Mouse (Mus musculus): ENCODE measurements at regions not wholly inside any gene's neighbourhood (a gene's known extent, or its start where the extent isn't known, plus 50 kb on each side); places are given as distances from the start of the nearest gene placed in this dataset.

DNA sequence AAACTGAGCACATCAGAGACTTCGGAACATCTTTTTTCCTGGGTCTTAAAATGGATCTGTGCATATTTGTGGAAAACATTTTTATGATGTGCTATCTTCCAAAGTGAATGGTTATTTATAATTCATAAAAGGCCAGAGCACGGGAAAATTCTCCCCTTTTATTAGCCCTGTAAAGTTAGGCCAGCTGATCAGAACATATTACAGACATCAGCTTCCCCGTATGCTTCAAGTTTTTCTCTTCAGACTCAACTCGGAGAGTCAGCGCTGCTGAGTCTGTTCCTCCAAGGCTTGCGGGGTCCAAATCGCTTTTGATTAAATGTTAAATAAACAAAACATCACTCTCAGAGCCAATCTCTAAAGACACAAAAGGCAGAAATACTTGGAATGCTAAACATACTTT is 134.1 kb upstream of the Smim15 start:
- no peak for ATAC-seq (replicated peaks in 1 of 2; ENCODE audit: insufficient read depth in 1 of 2, low FRiP score in 2 of 2, low TSS enrichment in 1 of 2, low read depth in 1 of 2, poor library complexity in 2 of 2, severe bottlenecking in 2 of 2)

DNA sequence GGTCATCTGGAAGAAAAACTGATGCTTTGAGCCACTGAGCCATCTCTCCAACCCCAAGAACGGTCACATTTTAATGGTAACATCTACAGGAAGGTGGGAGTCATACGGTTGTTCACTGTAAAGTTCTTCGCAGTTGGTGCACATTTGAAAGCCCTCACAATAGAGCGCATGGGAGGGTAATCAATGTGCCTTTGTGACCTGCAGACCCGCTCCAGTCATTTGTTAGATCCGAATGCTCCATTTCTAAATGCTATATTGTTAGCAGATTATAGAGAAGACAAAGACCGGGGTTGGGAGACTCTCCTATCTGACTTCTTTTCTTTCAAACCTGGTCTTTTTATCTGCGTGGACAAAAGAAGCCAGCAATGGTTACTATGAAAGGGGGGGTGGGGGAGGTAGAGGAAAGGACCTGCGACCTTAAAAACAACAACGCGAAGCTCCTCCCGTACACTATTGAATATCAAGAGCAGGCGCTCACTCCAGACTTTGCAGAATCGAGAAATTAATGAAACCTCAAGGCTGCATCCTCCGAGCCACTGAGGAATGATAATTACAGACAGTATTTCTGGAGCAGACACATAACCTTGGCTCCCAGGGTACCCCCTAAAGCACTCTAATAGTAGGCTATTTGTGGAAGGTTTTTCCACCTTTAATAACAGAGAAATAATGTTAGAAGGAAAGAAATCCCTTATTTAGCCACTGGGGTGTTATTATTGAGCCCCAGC is 134.7 kb upstream of the Smim15 start:
- ATAC-seq (replicated peaks in 1 of 2; ENCODE audit: insufficient read depth in 1 of 2, low FRiP score in 2 of 2, low TSS enrichment in 1 of 2, low read depth in 1 of 2, poor library complexity in 2 of 2, severe bottlenecking in 2 of 2) = no peak

DNA sequence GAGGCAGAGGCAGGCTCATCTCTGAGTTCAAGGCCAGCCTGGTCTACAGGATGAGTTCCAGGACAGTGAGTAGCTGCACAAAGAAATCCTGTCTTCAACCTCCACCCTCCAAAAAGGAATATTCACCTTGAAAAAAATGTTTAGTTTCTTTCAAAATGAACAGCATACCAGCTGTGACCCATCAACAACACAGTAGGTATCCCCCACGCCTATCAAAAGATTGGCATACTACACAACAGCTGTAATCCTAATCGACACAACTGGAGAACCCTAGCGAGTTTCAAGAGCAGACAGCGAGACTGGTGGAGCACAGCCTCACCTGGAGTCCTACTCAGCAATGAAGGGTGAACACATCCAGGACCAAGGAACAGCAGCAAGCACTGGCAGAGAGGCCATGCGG is 136.3 kb upstream of the Smim15 start:
- ATAC-seq (replicated peaks in 1 of 2; ENCODE audit: insufficient read depth in 1 of 2, low FRiP score in 2 of 2, low TSS enrichment in 1 of 2, low read depth in 1 of 2, poor library complexity in 2 of 2, severe bottlenecking in 2 of 2) = no peak

DNA sequence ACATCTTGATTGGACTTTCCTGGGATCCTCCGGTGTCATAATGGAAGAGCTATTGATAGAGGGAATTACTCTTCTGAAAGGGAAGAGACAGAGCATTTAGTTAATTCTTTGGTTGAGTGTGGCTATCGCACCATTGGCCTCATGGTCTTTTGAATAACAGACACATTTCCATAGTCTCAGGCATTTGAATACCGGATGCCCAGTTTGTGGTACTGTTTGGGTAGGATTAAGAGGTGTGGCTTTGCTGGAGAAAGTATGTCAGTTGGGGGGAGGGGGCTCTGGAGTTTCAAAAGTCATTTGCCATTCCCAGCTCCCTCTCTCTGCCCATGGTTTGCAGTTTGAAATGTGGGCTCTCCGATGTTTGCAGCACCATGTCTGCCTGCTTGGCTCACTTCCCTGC is 139.4 kb upstream of the Smim15 start:
- no peak for ATAC-seq (replicated peaks in 1 of 2; ENCODE audit: insufficient read depth in 1 of 2, low FRiP score in 2 of 2, low TSS enrichment in 1 of 2, low read depth in 1 of 2, poor library complexity in 2 of 2, severe bottlenecking in 2 of 2)

DNA sequence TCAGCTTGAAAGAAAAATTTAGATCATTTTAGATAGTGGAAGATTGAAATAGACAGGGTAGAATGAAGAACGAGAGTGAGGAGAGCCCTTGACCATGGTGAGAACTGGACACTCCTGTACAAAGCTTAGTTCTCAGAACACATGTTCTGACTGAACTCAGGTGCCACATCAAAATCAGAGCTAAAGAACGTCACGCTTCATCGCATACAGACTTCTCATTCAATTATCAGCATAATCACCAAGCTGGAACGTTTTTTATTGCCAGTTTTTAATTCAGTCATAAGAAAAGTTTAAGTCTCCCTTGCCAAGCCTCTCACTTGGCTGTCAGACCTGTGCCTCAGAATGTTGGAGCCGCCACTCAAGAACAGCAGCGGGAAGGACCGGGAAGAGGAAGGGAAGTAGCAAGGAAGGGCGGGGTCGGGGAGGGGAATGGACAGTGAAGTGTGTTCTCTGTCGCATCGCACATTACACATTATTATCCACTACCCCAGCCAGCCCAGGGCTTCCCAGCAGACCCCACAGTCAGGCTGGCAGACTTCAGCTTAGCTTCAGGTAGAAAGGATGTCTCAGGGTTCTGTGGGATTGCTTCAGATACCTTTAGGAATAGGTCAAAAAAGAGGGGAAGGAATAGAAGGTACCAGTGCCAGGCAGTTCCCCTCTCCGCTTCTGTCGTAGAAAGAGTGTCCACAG is 140.1 kb upstream of the Smim15 start:
- ATAC-seq (replicated peaks in 1 of 2; ENCODE audit: insufficient read depth in 1 of 2, low FRiP score in 2 of 2, low TSS enrichment in 1 of 2, low read depth in 1 of 2, poor library complexity in 2 of 2, severe bottlenecking in 2 of 2) = no peak

DNA sequence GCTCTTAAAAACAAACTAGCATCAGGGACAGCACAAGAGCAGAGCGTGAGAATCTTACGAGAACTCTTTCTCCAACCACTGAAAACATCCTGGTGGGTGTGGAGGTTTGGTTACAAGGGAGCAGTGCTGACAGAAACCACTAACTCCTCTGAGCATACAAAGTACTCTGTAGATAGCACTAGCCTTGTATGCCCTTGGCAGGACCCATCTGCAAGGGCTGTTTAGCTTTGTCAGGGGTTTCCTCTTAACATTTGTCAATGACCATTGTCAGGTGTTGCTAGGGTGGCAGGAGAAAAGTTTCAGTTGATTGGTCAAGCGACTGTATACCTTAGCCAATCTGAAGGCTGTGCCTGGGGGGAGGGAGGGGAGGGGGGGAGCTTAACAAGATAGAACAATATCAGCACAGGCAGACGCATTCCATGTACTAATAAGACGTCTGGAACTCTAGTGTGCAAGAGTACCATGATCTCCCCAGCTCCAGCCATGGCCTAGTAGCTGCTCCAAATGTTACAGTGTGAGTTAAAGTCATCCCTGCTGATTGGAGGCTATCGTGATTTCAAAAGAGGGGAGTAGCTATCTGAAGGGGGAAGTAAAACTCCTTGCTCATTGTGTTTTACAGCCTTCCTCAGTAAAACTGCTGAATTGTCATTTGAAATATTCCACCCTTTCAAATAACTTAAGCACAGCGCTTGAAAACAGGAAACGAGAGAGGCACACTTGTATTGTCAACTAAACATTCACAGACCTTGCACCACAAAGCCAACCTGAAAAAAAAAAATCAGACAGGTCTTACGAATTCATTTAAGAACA is 140.9 kb upstream of the Smim15 start:
- peak; percentile 92 to 95 for ATAC-seq (replicated peaks in 1 of 2; ENCODE audit: insufficient read depth in 1 of 2, low FRiP score in 2 of 2, low TSS enrichment in 1 of 2, low read depth in 1 of 2, poor library complexity in 2 of 2, severe bottlenecking in 2 of 2)

DNA sequence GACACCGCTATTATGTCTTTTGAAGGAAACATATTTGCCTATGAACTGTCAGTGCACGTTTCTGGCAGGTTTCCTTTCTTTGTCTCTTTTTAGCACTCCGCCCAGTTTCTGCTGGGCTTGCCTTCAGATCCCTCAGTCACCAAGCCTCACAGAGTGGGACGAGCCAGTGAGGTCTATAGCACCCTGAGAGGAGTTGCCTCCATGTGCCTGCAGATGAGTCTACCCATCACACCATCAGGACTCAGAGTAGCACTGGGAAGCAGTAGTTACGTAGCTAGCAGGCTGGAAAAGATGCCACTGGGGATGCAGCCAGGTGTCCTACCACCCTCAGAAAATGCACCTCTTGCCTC is 141.5 kb upstream of the Smim15 start:
- ATAC-seq (replicated peaks in 1 of 2; ENCODE audit: insufficient read depth in 1 of 2, low FRiP score in 2 of 2, low TSS enrichment in 1 of 2, low read depth in 1 of 2, poor library complexity in 2 of 2, severe bottlenecking in 2 of 2) = no peak

DNA sequence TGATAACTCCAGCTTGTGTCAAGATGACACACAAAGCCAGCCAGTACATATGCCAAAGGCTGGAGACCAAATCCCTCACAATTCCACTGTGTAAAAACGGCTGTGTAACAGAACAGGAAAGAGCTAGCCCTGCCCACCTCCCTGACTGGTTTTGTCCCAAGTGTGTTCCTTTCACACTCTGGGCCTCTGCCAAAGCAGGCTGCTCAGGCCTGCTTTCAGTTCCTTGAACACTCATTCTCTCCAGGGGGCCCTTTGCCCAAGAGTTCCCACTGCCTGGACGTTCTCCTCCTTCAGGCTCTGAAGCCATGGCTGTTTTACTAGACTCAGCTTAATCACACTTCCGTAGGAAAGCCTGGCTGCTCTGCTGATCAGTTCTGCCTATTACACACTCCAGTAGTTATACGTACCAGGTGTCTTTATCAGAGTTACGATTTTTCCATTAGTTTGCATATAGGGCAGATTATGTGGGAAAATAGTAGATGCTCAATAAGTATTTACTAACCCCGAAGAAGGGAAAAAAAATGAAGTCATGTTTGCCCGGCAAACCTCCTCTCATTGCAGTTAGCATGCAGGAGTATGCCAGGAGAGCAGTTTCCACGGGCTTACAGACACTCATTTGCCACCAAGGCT is 144.5 kb upstream of the Smim15 start:
- no peak for ATAC-seq (replicated peaks in 1 of 2; ENCODE audit: insufficient read depth in 1 of 2, low FRiP score in 2 of 2, low TSS enrichment in 1 of 2, low read depth in 1 of 2, poor library complexity in 2 of 2, severe bottlenecking in 2 of 2)

DNA sequence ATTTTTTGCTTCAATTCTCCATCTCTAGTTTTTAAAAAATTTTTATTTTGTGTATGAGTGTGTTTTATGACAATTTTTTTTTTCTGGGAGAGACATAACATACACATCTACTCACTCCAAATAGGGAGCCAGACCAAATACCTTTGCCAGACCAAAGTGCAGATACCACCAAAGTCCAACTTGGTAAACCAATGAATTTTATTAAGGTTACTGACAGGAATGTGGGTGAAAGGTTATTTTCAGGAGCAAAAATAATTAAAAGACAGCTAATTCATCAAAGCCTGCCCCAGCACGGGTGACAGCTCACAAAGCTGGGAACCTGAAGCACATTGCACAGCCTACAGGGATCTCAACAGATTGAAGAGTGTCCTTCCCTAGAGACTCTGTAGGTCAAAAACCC is 146.6 kb upstream of the Smim15 start:
- ATAC-seq (replicated peaks in 1 of 2; ENCODE audit: insufficient read depth in 1 of 2, low FRiP score in 2 of 2, low TSS enrichment in 1 of 2, low read depth in 1 of 2, poor library complexity in 2 of 2, severe bottlenecking in 2 of 2) = no peak

DNA sequence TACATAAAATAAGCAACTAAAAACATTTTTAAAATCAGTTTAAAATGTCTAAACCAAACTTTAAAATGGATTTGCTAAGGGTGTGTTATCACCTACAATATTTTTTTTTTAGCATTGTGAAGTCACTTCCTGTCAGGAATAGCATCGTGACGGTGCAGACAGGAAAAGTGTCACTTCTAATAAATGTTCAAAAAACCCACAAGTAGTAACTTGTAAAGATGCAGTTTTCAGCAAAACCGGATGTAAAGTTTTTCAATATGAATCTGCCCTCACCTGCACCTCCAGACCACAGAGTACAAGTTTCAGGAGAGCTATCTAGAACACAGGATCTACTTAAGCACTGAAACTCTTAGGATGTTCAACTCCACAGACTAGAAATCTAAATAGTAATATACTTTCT is 147.1 kb upstream of the Smim15 start:
- ATAC-seq (replicated peaks in 1 of 2; ENCODE audit: insufficient read depth in 1 of 2, low FRiP score in 2 of 2, low TSS enrichment in 1 of 2, low read depth in 1 of 2, poor library complexity in 2 of 2, severe bottlenecking in 2 of 2) = no peak

DNA sequence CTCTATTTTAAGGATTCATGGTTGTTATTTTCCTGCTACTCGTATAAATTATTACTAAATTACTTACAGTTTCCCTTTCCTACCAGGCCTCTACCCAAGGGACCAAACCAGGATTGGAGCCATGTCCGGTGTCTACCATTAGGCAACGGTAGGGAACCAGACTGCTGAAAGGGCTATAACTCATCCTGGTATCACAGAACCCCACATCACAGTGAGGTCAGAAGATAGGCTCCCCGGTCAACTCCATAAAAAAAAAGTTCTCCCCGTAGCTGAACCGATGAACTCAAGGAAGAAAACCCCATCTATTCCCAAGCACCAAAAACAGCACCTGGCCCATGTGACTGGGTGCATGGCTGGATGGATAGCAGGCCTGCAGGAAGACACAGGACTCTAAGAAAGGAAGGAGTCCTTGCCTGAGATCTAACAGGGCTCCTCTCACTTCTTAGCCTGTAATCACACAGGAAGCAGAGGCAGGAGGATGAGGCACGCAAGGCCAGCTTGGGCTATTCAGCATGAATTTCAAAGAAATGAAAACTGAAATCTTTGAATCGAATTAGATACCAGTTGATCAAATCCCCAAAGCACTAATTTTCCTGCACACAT is 150.6 kb upstream of the Smim15 start:
- ATAC-seq (replicated peaks in 1 of 2; ENCODE audit: insufficient read depth in 1 of 2, low FRiP score in 2 of 2, low TSS enrichment in 1 of 2, low read depth in 1 of 2, poor library complexity in 2 of 2, severe bottlenecking in 2 of 2) = no peak

DNA sequence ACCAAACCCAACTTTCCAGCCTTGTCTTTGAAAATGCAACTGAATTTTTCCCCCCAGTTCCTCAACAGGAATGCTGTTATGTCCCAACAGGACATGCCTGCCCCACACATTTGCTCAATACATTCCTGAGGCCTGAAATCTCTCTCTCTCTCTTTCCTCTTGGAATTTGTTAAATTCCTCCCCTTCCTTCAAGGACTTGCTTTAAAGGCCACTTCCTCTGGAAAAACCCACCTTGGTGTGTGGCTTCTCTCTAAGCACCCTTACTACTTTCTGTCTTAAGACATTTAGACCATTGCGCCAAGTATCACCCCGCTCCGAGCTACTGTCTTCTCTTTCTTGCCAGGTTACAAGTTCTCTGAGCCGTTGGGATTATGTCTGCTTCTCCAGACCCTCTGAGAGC is 151.2 kb upstream of the Smim15 start:
- ATAC-seq (replicated peaks in 1 of 2; ENCODE audit: insufficient read depth in 1 of 2, low FRiP score in 2 of 2, low TSS enrichment in 1 of 2, low read depth in 1 of 2, poor library complexity in 2 of 2, severe bottlenecking in 2 of 2) = no peak

DNA sequence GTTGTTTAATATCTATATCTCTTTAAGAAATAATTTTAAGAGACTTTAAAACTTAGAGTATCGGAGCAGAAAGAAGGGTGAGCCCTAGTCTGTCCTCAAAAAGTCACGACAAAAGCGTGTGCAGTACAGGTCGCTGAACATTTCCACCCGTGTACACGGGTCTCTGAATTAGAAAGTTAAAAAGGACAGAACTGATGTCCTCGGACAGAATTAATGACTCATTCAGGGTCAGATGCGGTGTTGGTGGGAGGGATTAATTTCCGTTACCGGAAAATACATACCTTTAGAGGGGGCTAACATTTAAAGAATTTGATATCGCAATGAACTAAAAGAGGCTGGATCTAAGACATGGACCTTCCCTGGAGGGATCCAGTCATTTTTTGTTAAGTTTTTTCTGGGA is 152.3 kb upstream of the Smim15 start:
- ATAC-seq (replicated peaks in 1 of 2; ENCODE audit: insufficient read depth in 1 of 2, low FRiP score in 2 of 2, low TSS enrichment in 1 of 2, low read depth in 1 of 2, poor library complexity in 2 of 2, severe bottlenecking in 2 of 2) = no peak

DNA sequence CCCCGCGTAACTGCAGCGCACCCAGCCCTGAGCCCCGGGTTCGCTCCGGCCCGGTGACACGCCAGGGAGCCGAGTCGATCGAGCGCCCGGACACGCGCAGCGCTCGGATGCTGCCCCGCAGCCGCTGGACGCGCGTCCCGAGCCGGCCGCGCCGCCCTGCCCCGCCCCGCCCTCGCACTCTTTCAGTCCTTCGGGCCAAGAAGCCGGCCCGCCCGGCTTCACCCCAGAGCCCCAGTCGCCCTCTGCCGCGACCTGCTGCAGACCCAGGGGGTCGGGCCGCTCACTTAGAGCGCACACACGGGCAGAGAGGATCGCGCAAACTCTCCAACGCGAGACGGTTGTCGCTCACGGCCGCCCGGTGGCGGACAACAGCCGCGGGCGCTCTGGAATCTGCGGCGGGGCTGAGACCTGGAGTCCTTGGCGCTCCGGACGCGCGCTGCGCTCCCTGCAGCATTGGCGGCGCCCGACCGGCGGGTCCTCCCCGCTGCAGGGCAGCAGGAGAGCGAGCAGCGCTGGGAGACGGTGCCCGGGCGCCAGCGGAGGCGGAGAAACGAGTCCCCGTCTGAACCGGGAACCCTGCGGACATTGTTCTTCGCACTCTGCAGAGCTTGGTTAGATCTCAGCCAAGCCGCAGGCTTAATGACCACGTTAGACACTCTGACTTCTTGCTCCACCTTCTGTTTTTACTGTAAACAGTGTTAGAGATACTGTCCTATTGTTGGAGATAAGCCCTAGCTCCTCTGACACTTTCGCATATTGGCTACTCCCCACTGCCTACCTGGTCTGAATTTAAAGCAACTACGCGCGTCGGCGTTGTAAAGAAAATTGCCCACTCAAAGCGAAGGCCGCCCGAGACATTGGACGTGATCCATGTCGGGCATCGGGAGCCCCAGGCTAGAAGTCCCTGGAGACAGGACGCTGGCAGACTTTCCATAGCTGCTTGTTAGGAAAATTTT is 153.1 kb upstream of the Smim15 start:
- no peak for ATAC-seq (replicated peaks in 1 of 2; ENCODE audit: insufficient read depth in 1 of 2, low FRiP score in 2 of 2, low TSS enrichment in 1 of 2, low read depth in 1 of 2, poor library complexity in 2 of 2, severe bottlenecking in 2 of 2)

DNA sequence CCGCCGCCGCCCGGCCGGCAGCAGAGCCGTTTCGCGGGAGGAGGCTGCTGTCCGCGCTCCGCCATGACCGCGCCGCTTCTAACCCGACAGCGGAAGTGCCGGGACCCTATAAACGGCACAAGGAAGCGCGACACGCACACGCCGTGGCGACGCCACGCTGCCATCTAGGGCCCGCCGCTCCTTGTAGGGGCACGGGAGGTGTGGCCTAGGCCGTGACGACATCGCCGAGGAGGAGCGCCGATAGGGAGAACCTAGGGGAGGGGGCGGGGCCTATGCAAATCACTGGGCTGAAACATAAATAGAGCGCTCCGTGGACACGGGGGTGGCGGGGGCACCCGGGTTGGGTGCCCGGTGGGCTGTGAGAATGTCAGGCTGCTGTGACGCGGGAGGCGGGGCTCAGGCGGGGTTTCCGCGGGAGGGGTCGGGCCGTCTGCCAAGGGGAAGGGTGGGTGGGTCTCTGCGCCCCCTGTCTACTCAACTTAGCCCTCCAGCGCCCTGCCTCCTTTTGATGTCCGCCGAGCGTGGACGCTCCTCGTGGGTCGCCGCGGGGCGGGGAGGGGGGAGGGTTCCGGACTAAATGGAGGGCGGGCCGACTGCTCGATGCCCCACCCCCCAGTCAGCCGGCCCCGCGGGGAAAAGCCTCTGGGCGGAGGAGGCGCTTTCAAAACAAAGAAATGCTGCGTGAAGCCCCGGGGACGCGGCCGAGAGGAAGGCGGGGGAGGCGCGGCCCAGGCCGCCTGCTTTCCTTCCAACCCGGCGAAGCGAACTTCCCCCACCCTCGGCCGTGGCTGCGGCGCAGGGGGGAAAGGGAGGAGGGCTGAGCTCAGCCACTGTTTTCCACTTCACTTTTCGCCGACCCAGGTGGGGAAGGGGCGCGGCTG is 154.0 kb upstream of the Smim15 start:
- peak; percentile 87 to 90 for ATAC-seq (replicated peaks in 1 of 2; ENCODE audit: insufficient read depth in 1 of 2, low FRiP score in 2 of 2, low TSS enrichment in 1 of 2, low read depth in 1 of 2, poor library complexity in 2 of 2, severe bottlenecking in 2 of 2)

DNA sequence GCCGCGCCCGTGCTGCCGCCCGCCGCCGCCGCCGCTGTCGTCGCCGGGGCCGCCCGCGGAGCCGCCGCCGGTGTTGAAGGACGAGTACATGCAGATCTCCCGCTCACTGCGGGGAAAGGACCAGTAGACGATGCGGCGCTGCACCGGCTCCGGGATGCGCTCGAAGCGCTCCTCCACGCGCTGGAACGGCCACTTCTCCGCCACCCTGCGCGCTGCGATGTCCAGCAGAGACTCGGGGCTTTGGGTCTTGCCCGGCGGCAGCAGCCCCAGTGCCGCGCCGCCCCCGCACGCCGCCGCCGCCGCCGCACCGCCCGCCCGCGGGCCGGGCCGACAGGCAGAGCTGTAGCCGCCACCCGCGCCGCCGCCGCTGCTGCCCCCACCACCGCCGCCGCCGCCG is 154.7 kb upstream of the Smim15 start:
- ATAC-seq (replicated peaks in 1 of 2; ENCODE audit: insufficient read depth in 1 of 2, low FRiP score in 2 of 2, low TSS enrichment in 1 of 2, low read depth in 1 of 2, poor library complexity in 2 of 2, severe bottlenecking in 2 of 2) = no peak
